Mouse (Mus musculus): ENCODE results near the gene Timeless.

GRCm38 (mm10) chr10:128262300-128262699 is 30.4 kb downstream of the Timeless start:
- no peak for TF ChIP-seq POLR2A (IDR thresholded peaks at IDR 0.05; ENCODE audit: low read depth, low read length)
- TF ChIP-seq CTCF (IDR thresholded peaks at IDR 0.05; ENCODE audit: extremely low read depth, insufficient read depth, insufficient read length, insufficient replicate concordance) = no peak
